Mouse (Mus musculus): ENCODE measurements around the gene Apba2. TPM values are rescaled to one million over a fixed set of nuclear protein-coding genes. Genes with fewer than 3 reads are reported as not detected.

Gene Apba2
- total RNA-seq (2017): 0.50 TPM in 1 of 2 replicates, not detected in the other

GRCm38 (mm10) chr7:64501536-64502270 lies at the start of gene Apba2:
Apba2 (plus strand) TSS chr7:64501706.
- no peak for ATAC-seq (replicated peaks in 1 of 2; ENCODE audit: insufficient read depth in 1 of 2, low FRiP score in 2 of 2, low TSS enrichment in 1 of 2, low read depth in 1 of 2, poor library complexity in 2 of 2, severe bottlenecking in 2 of 2)

- ATAC-seq (replicated peaks in 1 of 2; ENCODE audit: insufficient read depth in 1 of 2, low FRiP score in 2 of 2, low TSS enrichment in 1 of 2, low read depth in 1 of 2, poor library complexity in 2 of 2, severe bottlenecking in 2 of 2): no peak
Observed at GRCm38 (mm10) chr7:64451861-64452382, 49.6 kb upstream of the Apba2 start.

- ATAC-seq (replicated peaks in 1 of 2; ENCODE audit: insufficient read depth in 1 of 2, low FRiP score in 2 of 2, low TSS enrichment in 1 of 2, low read depth in 1 of 2, poor library complexity in 2 of 2, severe bottlenecking in 2 of 2): no peak
Observed at GRCm38 (mm10) chr7:64452471-64453222, 48.9 kb upstream of the Apba2 start.

GRCm38 (mm10) chr7:64456176-64456575 lies 45.3 kb upstream of the Apba2 start:
- no peak for ATAC-seq (replicated peaks in 1 of 2; ENCODE audit: insufficient read depth in 1 of 2, low FRiP score in 2 of 2, low TSS enrichment in 1 of 2, low read depth in 1 of 2, poor library complexity in 2 of 2, severe bottlenecking in 2 of 2)

- ATAC-seq (replicated peaks in 1 of 2; ENCODE audit: insufficient read depth in 1 of 2, low FRiP score in 2 of 2, low TSS enrichment in 1 of 2, low read depth in 1 of 2, poor library complexity in 2 of 2, severe bottlenecking in 2 of 2): no peak
Observed at GRCm38 (mm10) chr7:64456676-64457075, 44.8 kb upstream of the Apba2 start.

GRCm38 (mm10) chr7:64457811-64458210 lies 43.7 kb upstream of the Apba2 start:
- no peak for ATAC-seq (replicated peaks in 1 of 2; ENCODE audit: insufficient read depth in 1 of 2, low FRiP score in 2 of 2, low TSS enrichment in 1 of 2, low read depth in 1 of 2, poor library complexity in 2 of 2, severe bottlenecking in 2 of 2)

GRCm38 (mm10) chr7:64497438-64497837 lies 4.1 kb upstream of the Apba2 start:
- no peak for ATAC-seq (replicated peaks in 1 of 2; ENCODE audit: insufficient read depth in 1 of 2, low FRiP score in 2 of 2, low TSS enrichment in 1 of 2, low read depth in 1 of 2, poor library complexity in 2 of 2, severe bottlenecking in 2 of 2)

- no peak for ATAC-seq (replicated peaks in 1 of 2; ENCODE audit: insufficient read depth in 1 of 2, low FRiP score in 2 of 2, low TSS enrichment in 1 of 2, low read depth in 1 of 2, poor library complexity in 2 of 2, severe bottlenecking in 2 of 2)
Observed at GRCm38 (mm10) chr7:64502271-64503180, 1.0 kb downstream of the Apba2 start.

- ATAC-seq (replicated peaks in 1 of 2; ENCODE audit: insufficient read depth in 1 of 2, low FRiP score in 2 of 2, low TSS enrichment in 1 of 2, low read depth in 1 of 2, poor library complexity in 2 of 2, severe bottlenecking in 2 of 2): no peak
Observed at GRCm38 (mm10) chr7:64503641-64504040, 2.1 kb downstream of the Apba2 start.

- ATAC-seq (replicated peaks in 1 of 2; ENCODE audit: insufficient read depth in 1 of 2, low FRiP score in 2 of 2, low TSS enrichment in 1 of 2, low read depth in 1 of 2, poor library complexity in 2 of 2, severe bottlenecking in 2 of 2): no peak
Observed at GRCm38 (mm10) chr7:64504691-64505231, 3.3 kb downstream of the Apba2 start.

GRCm38 (mm10) chr7:64505571-64505970 lies 4.1 kb downstream of the Apba2 start:
- ATAC-seq (replicated peaks in 1 of 2; ENCODE audit: insufficient read depth in 1 of 2, low FRiP score in 2 of 2, low TSS enrichment in 1 of 2, low read depth in 1 of 2, poor library complexity in 2 of 2, severe bottlenecking in 2 of 2): no peak

GRCm38 (mm10) chr7:64508826-64509225 lies 7.3 kb downstream of the Apba2 start:
- ATAC-seq (replicated peaks in 1 of 2; ENCODE audit: insufficient read depth in 1 of 2, low FRiP score in 2 of 2, low TSS enrichment in 1 of 2, low read depth in 1 of 2, poor library complexity in 2 of 2, severe bottlenecking in 2 of 2): no peak

- ATAC-seq (replicated peaks in 1 of 2; ENCODE audit: insufficient read depth in 1 of 2, low FRiP score in 2 of 2, low TSS enrichment in 1 of 2, low read depth in 1 of 2, poor library complexity in 2 of 2, severe bottlenecking in 2 of 2): no peak
Observed at GRCm38 (mm10) chr7:64509911-64510310, 8.4 kb downstream of the Apba2 start.

GRCm38 (mm10) chr7:64510526-64511210 lies 9.2 kb downstream of the Apba2 start:
- no peak for ATAC-seq (replicated peaks in 1 of 2; ENCODE audit: insufficient read depth in 1 of 2, low FRiP score in 2 of 2, low TSS enrichment in 1 of 2, low read depth in 1 of 2, poor library complexity in 2 of 2, severe bottlenecking in 2 of 2)

GRCm38 (mm10) chr7:64513621-64514020 lies 12.1 kb downstream of the Apba2 start:
- no peak for ATAC-seq (replicated peaks in 1 of 2; ENCODE audit: insufficient read depth in 1 of 2, low FRiP score in 2 of 2, low TSS enrichment in 1 of 2, low read depth in 1 of 2, poor library complexity in 2 of 2, severe bottlenecking in 2 of 2)

- ATAC-seq (replicated peaks in 1 of 2; ENCODE audit: insufficient read depth in 1 of 2, low FRiP score in 2 of 2, low TSS enrichment in 1 of 2, low read depth in 1 of 2, poor library complexity in 2 of 2, severe bottlenecking in 2 of 2): no peak
Observed at GRCm38 (mm10) chr7:64515280-64515679, 13.8 kb downstream of the Apba2 start.

- no peak for ATAC-seq (replicated peaks in 1 of 2; ENCODE audit: insufficient read depth in 1 of 2, low FRiP score in 2 of 2, low TSS enrichment in 1 of 2, low read depth in 1 of 2, poor library complexity in 2 of 2, severe bottlenecking in 2 of 2)
Observed at GRCm38 (mm10) chr7:64515891-64516290, 14.4 kb downstream of the Apba2 start.
